ENCODE assay signal across 9 mouse cellular contexts in the genomic region with DNA sequence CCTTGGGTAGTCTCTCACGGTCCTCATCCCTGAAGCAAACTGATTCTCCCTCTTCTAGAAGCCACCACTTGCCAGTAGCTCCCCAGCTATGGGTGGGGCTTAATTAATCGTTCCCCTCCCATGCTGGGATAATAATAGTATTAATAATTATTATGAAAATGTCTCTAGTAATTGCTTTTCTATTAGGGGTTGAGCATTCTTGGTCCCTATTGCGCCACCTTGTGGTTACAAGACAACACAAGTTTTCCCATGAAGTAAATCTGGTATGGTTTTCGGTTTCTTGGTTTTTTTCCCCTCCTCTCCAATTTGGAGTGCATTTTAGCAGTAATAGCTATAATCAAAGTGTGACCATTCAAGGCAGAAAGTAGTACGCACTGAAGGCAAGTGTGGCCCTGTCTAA. TPM values are rescaled to one million over a fixed set of nuclear protein-coding genes. Genes with fewer than 3 reads are reported as not detected.
DNase-seq lines count a peak whose midpoint lies in the region.
"Had no signal": no experiment of that assay in that cellular context is flagged by ENCODE, and none has a peak within 500 bp of the region (broad histone marks: within the 10 kb centered on the region; RNA-seq: fewer than 3 reads in every experiment).

No protein-coding gene starts in this region.

- WGBS in limb, embryonic 10.5 days: 48% methylated on average over 5 of the region's 5 CpGs

- H3K27ac ChIP-seq in limb, embryonic 10.5 days: no peak overlapping the region
- H3K27ac ChIP-seq: neural tube, embryonic 13.5 days had no signal

- H3K4me1 ChIP-seq in limb, embryonic 10.5 days: no peaks in the 10 kb centered on the region
- H3K4me1 ChIP-seq: neural tube, embryonic 13.5 days had no signal

- H3K4me3 ChIP-seq in limb, embryonic 10.5 days: no peak overlapping the region
- H3K4me3 ChIP-seq: neural tube, embryonic 13.5 days had no signal

- no peaks in the 10 kb centered on the region for H3K27me3 ChIP-seq in limb, embryonic 10.5 days (ENCODE audit: low read depth, poor library complexity, severe bottlenecking)
- H3K27me3 ChIP-seq: neural tube, embryonic 13.5 days had no signal

- no peaks in the 10 kb centered on the region for H3K9me3 ChIP-seq in limb, embryonic 10.5 days (replicated peaks)
- H3K9me3 ChIP-seq: neural tube, embryonic 13.5 days had no signal

- peak; percentile 50 for DNase-seq in adrenal gland, postnatal 14 days
- DNase-seq in adrenal gland, adult 2 months: no peak
- peak; percentile 36 for DNase-seq in layer of hippocampus, adult 11-12 months (ENCODE audit: low spot score)
- no peak for DNase-seq in layer of hippocampus, postnatal 36 days
- peak; percentile 14 for DNase-seq in CD4-positive helper T cell, adult 2 months (ENCODE audit: low read depth, low spot score)
- DNase-seq in forelimb bud, embryonic 11.5 days (ENCODE audit: low read depth, low spot score): peak; percentile 26
- DNase-seq in right cerebral cortex, postnatal 14 days: peak; percentile 20
- DNase-seq in limb, embryonic 10.5 days (ENCODE audit: low spot score): no peak

- H3K36me3 ChIP-seq in limb, embryonic 10.5 days: no peaks in the 10 kb centered on the region
- H3K36me3 ChIP-seq: neural tube, embryonic 13.5 days had no signal

RNA-seq across cellular contexts. Expression of a gene that starts 23.8 kb away (rescaled TPM):
- 7.5 and 7.8 TPM in 2 replicates for total RNA-seq in adrenal gland, postnatal 14 days (2021)
- total RNA-seq in adrenal gland, adult 2 months (2021): 10 to 100 TPM in 1 of 2 experiments, 1 to 10 TPM in 1; 9.9 to 10.7 TPM
- polyA plus RNA-seq in adrenal gland, adult 2 months (2012; rRNA removed): 0.44 and 0.64 TPM in 2 replicates
- 1 to 10 TPM; 6.9 to 7.9 TPM for total RNA-seq in layer of hippocampus, postnatal 36 days (2021)
- 1.2 and 2.5 TPM in 2 replicates for polyA plus RNA-seq in limb, embryonic 10.5 days (2016; fragmentation: Nextera tagmentation; extraction: Ambion mirVana)

Comparison
In these comparisons a context has a peak if more than half of its experiments do, and no peak if none do; other contexts are left out.
1. DNase-seq: peak in adrenal gland, postnatal 14 days (single experiment), layer of hippocampus, adult 11-12 months (single experiment), CD4-positive helper T cell, adult 2 months (single experiment), forelimb bud, embryonic 11.5 days (single experiment) and right cerebral cortex, postnatal 14 days (single experiment); none in adrenal gland, adult 2 months (single experiment), layer of hippocampus, postnatal 36 days (0 of 2) and limb, embryonic 10.5 days (single experiment).